Mouse (Mus musculus): ENCODE data around the gene Gm16867.
"Not testable (repeated sequence)": the region's sequence is repeated elsewhere in the genome, so short reads cannot be mapped to it uniquely, and the experiment has no call there.

DNA sequence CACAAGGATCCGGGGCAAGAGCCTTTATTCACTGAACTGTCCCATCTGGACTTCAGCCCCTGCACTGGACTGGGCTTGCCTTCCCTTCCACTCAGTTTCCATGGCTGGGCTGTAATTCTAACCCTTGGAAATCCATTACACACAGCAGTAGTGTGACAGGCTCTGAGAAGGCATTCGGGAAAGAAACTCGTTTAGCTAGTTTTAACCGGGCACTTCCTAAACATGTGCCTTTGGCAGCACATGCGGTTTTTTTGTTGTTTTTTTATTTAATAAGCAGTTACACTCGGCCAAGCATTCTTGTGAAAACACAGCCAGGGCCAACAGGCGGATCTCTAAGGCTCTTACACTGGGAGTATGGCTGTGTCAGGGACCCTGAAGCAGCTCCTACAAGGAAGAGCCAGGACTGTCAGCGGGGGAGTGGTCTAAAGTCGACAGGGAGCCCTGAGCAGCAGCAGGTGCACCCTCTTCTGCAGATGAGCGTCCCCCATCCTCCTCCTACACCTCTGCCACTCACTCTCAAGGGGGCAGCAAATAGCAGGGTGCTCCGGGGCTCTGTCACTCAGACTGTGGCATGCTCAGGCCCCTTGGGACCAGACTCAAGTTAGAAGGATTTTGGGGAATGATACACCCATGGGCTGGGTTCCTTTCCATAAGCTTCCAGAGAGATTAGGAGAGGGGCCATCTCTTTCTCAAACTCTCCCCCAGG, 29.1 kb downstream of the Gm16867 start:
- TF ChIP-seq SRF (IDR thresholded peaks at IDR 0.05; ENCODE audit: control insufficient read depth, insufficient read length, low read depth); E2F4 (IDR thresholded peaks at IDR 0.05; ENCODE audit: insufficient read depth); USF1 (IDR thresholded peaks at IDR 0.05; ENCODE audit: low read depth); MAX (IDR thresholded peaks at IDR 0.05; ENCODE audit: low read depth); POLR2A (IDR thresholded peaks at IDR 0.05; ENCODE audit: insufficient read length, low read depth); CEBPB (IDR thresholded peaks at IDR 0.05; ENCODE audit: insufficient read depth, poor library complexity, severe bottlenecking); TCF12 (IDR thresholded peaks at IDR 0.05; ENCODE audit: insufficient read depth, poor library complexity, severe bottlenecking); POLR2AphosphoS2 (IDR thresholded peaks at IDR 0.05; ENCODE audit: insufficient read length, low read depth); REST (IDR thresholded peaks at IDR 0.05; ENCODE audit: insufficient read depth, insufficient read length); MYOD1 (IDR thresholded peaks at IDR 0.05; ENCODE audit: control insufficient read depth in 1 of 3, insufficient read length in 2 of 3, low read depth in 2 of 3); TCF3 (IDR thresholded peaks at IDR 0.05; ENCODE audit: insufficient read length, low read depth); MYOG (IDR thresholded peaks at IDR 0.05; ENCODE audit: control insufficient read depth in 1 of 3, insufficient read depth in 1 of 3, insufficient read length in 2 of 3, low read depth in 2 of 3): not testable (repeated sequence)
